Mouse (Mus musculus) spleen, adult 2 months (tissue): ENCODE results near the gene Atad2b.

Experiments
- CTCF ChIP-seq: fragments of 200-500 bp; IDR thresholded peaks from 2 replicates; pipeline ENCODE4 v1.5.1; 2011; ENCODE audit warnings: mild to moderate bottlenecking, inconsistent platforms; ENCODE audit not compliant: insufficient read depth, insufficient read length, insufficient replicate concordance; ENCODE audit errors: extremely low read depth
- POLR2A ChIP-seq: fragments of 200-500 bp; IDR thresholded peaks from 2 replicates; pipeline ENCODE4 v1.6.1; 2011; ENCODE audit warnings: low read depth, low read length, inconsistent platforms

GRCm38 (mm10) chr12:4908391-4908790, 8.8 kb upstream of the Atad2b start:
- TF ChIP-seq POLR2A, result no peak
- TF ChIP-seq CTCF, result no peak
